Mouse (Mus musculus): ENCODE data around the gene Ormdl3. TPM values are rescaled to one million over a fixed set of nuclear protein-coding genes. Genes with fewer than 3 reads are reported as not detected.

Ormdl3 gene
- polyA plus RNA-seq, 1 experiment from 2014 or later, result 127 TPM

GRCm38 (mm10) chr11:98595021-98595420 is 7.9 kb upstream of the Ormdl3 start:
- Histone ChIP-seq H3K4me3 (replicated peaks; ENCODE audit: low read length) (no peak overlapping the region), H3K4me1 (replicated peaks; ENCODE audit: control insufficient read depth, insufficient read depth, low read length) (peaks cover 4% of the 10 kb centered on the region; the same call in 1 of the 2 replicates), H3K9me3 (ENCODE audit: control insufficient read depth, low read length) (no peaks in the 10 kb centered on the region), H3K27ac (ENCODE audit: low read length) (no peak overlapping the region), H3K36me3 (ENCODE audit: control insufficient read depth, insufficient read depth) (no peaks in the 10 kb centered on the region), H3K4me2 (ENCODE audit: low read length) (no peak overlapping the region), H3K9ac (replicated peaks; ENCODE audit: low read depth, low read length) (no peak overlapping the region), H3K27me3 (replicated peaks; ENCODE audit: control insufficient read depth, insufficient read depth, low read length) (peaks cover 12% of the 10 kb centered on the region; the same call in 1 of the 2 replicates)
- ATAC-seq, result no peak
- WGBS, result 75% methylated on average over 6 of the region's 6 CpGs

- ATAC-seq, result no peak
- H3K4me2 ChIP-seq (ENCODE audit: low read length), result no peak overlapping the region
- peaks cover 16% of the 10 kb centered on the region for H3K4me1 ChIP-seq (replicated peaks; ENCODE audit: control insufficient read depth, insufficient read depth, low read length)
- H3K9ac ChIP-seq (replicated peaks; ENCODE audit: low read depth, low read length), result no peak overlapping the region
- no peaks in the 10 kb centered on the region for H3K36me3 ChIP-seq (ENCODE audit: control insufficient read depth, insufficient read depth)
- H3K27ac ChIP-seq (ENCODE audit: low read length), result no peak overlapping the region
- H3K9me3 ChIP-seq (ENCODE audit: control insufficient read depth, low read length), result no peaks in the 10 kb centered on the region
- 0 out of 2 replicates have a peak, but pooled peaks cover 2% of the 10 kb centered on the region for H3K27me3 ChIP-seq (replicated peaks; ENCODE audit: control insufficient read depth, insufficient read depth, low read length)
- 67% methylated on average over 19 of the region's 19 CpGs for WGBS
- H3K4me3 ChIP-seq (replicated peaks; ENCODE audit: low read length), result no peak overlapping the region
Observed at GRCm38 (mm10) chr11:98590548-98591445, 3.6 kb upstream of the Ormdl3 start.

GRCm38 (mm10) chr11:98589306-98589705 is 2.1 kb upstream of the Ormdl3 start:
- no peak overlapping the region for H3K4me3 ChIP-seq (replicated peaks; ENCODE audit: low read length)
- ATAC-seq, result no peak
- H3K27ac ChIP-seq (ENCODE audit: low read length), result no peak overlapping the region
- 0 out of 2 replicates have a peak, but pooled peaks cover 2% of the 10 kb centered on the region for H3K27me3 ChIP-seq (replicated peaks; ENCODE audit: control insufficient read depth, insufficient read depth, low read length)
- H3K4me2 ChIP-seq (ENCODE audit: low read length), result no peak overlapping the region
- H3K36me3 ChIP-seq (ENCODE audit: control insufficient read depth, insufficient read depth), result no peaks in the 10 kb centered on the region
- no peaks in the 10 kb centered on the region for H3K9me3 ChIP-seq (ENCODE audit: control insufficient read depth, low read length)
- peaks cover 24% of the 10 kb centered on the region for H3K4me1 ChIP-seq (replicated peaks; ENCODE audit: control insufficient read depth, insufficient read depth, low read length)
- 83% methylated on average over 8 of the region's 8 CpGs for WGBS
- no peak overlapping the region for H3K9ac ChIP-seq (replicated peaks; ENCODE audit: low read depth, low read length)

- Histone ChIP-seq H3K36me3 (ENCODE audit: control insufficient read depth, insufficient read depth) (no peaks in the 10 kb centered on the region), H3K4me3 (replicated peaks; ENCODE audit: low read length) (no peak overlapping the region), H3K27ac (ENCODE audit: low read length) (no peak overlapping the region), H3K27me3 (replicated peaks; ENCODE audit: control insufficient read depth, insufficient read depth, low read length) (0 out of 2 replicates have a peak, but pooled peaks cover 2% of the 10 kb centered on the region), H3K4me2 (ENCODE audit: low read length) (no peak overlapping the region), H3K9ac (replicated peaks; ENCODE audit: low read depth, low read length) (no peak overlapping the region), H3K4me1 (replicated peaks; ENCODE audit: control insufficient read depth, insufficient read depth, low read length) (peaks cover 24% of the 10 kb centered on the region), H3K9me3 (ENCODE audit: control insufficient read depth, low read length) (no peaks in the 10 kb centered on the region)
- no peak for ATAC-seq
- WGBS, result 58% methylated on average over 6 of the region's 6 CpGs
Observed at GRCm38 (mm10) chr11:98588833-98589281, 1.7 kb upstream of the Ormdl3 start.

- Histone ChIP-seq H3K27me3 (replicated peaks; ENCODE audit: control insufficient read depth, insufficient read depth, low read length) (0 out of 2 replicates have a peak, but pooled peaks cover 2% of the 10 kb centered on the region), H3K9me3 (ENCODE audit: control insufficient read depth, low read length) (no peaks in the 10 kb centered on the region), H3K9ac (replicated peaks; ENCODE audit: low read depth, low read length) (peak overlapping the region; percentile 34), H3K4me1 (replicated peaks; ENCODE audit: control insufficient read depth, insufficient read depth, low read length) (peaks cover 24% of the 10 kb centered on the region), H3K4me3 (replicated peaks; ENCODE audit: low read length) (peak overlapping the region; percentile 87), H3K36me3 (ENCODE audit: control insufficient read depth, insufficient read depth) (peaks cover 4% of the 10 kb centered on the region), H3K4me2 (ENCODE audit: low read length) (peak overlapping the region; percentile 54), H3K27ac (ENCODE audit: low read length) (peak overlapping the region; percentile 46)
- 6% methylated on average over 20 of the region's 20 CpGs for WGBS
- 0 out of 2 replicates have a peak, but pooled peaks have one; percentile 15 for ATAC-seq
Observed at GRCm38 (mm10) chr11:98587684-98588546, 747 bp upstream of the Ormdl3 start.

- H3K9ac ChIP-seq (replicated peaks; ENCODE audit: low read depth, low read length), result peak overlapping the region; percentile 81
- peak overlapping the region; percentile 87 for H3K4me3 ChIP-seq (replicated peaks; ENCODE audit: low read length)
- H3K4me1 ChIP-seq (replicated peaks; ENCODE audit: control insufficient read depth, insufficient read depth, low read length), result peaks cover 24% of the 10 kb centered on the region
- 1% methylated on average over 22 of the region's 22 CpGs for WGBS
- no peaks in the 10 kb centered on the region for H3K27me3 ChIP-seq (replicated peaks; ENCODE audit: control insufficient read depth, insufficient read depth, low read length)
- ATAC-seq, result peak; percentile 26
- H3K27ac ChIP-seq (ENCODE audit: low read length), result peak overlapping the region; percentile 73
- no peaks in the 10 kb centered on the region for H3K9me3 ChIP-seq (ENCODE audit: control insufficient read depth, low read length)
- peaks cover 6% of the 10 kb centered on the region for H3K36me3 ChIP-seq (ENCODE audit: control insufficient read depth, insufficient read depth)
- peak overlapping the region; percentile 93 for H3K4me2 ChIP-seq (ENCODE audit: low read length)
Observed at GRCm38 (mm10) chr11:98586087-98586891, 879 bp downstream of the Ormdl3 start.

GRCm38 (mm10) chr11:98584629-98585177 is 2.5 kb downstream of the Ormdl3 start:
- Histone ChIP-seq H3K27ac (ENCODE audit: low read length) (no peak overlapping the region), H3K9me3 (ENCODE audit: control insufficient read depth, low read length) (no peaks in the 10 kb centered on the region), H3K4me1 (replicated peaks; ENCODE audit: control insufficient read depth, insufficient read depth, low read length) (peaks cover 24% of the 10 kb centered on the region), H3K27me3 (replicated peaks; ENCODE audit: control insufficient read depth, insufficient read depth, low read length) (no peaks in the 10 kb centered on the region), H3K36me3 (ENCODE audit: control insufficient read depth, insufficient read depth) (peaks cover 6% of the 10 kb centered on the region), H3K4me3 (replicated peaks; ENCODE audit: low read length) (no peak overlapping the region), H3K9ac (replicated peaks; ENCODE audit: low read depth, low read length) (no peak overlapping the region), H3K4me2 (ENCODE audit: low read length) (no peak overlapping the region)
- ATAC-seq, result no peak
- WGBS, result 95% methylated on average over 6 of the region's 6 CpGs

GRCm38 (mm10) chr11:98584146-98584545 is 3.0 kb downstream of the Ormdl3 start:
- 76% methylated on average over 1 of the region's 1 CpGs for WGBS
- H3K4me3 ChIP-seq (replicated peaks; ENCODE audit: low read length), result no peak overlapping the region
- peaks cover 24% of the 10 kb centered on the region for H3K4me1 ChIP-seq (replicated peaks; ENCODE audit: control insufficient read depth, insufficient read depth, low read length)
- no peaks in the 10 kb centered on the region for H3K9me3 ChIP-seq (ENCODE audit: control insufficient read depth, low read length)
- no peaks in the 10 kb centered on the region for H3K27me3 ChIP-seq (replicated peaks; ENCODE audit: control insufficient read depth, insufficient read depth, low read length)
- H3K4me2 ChIP-seq (ENCODE audit: low read length), result no peak overlapping the region
- H3K27ac ChIP-seq (ENCODE audit: low read length), result no peak overlapping the region
- peaks cover 6% of the 10 kb centered on the region for H3K36me3 ChIP-seq (ENCODE audit: control insufficient read depth, insufficient read depth)
- no peak overlapping the region for H3K9ac ChIP-seq (replicated peaks; ENCODE audit: low read depth, low read length)
- no peak for ATAC-seq

Measured in forebrain, embryonic 16.5 days (tissue).